Comparison of ENCODE assay signal across 9 mouse cellular contexts in genomic region chr11:61485541-61486457, GRCm38 (mm10). TPM values are rescaled to one million over a fixed set of nuclear protein-coding genes. Genes with fewer than 3 reads are reported as not detected.
DNase-seq lines count a peak whose midpoint lies in the region; ATAC-seq lines count a peak whose summit lies in the region.
"Had no signal": no experiment of that assay in that cellular context is flagged by ENCODE, and none has a peak within 500 bp of the region (broad histone marks: within the 10 kb centered on the region; RNA-seq: fewer than 3 reads in every experiment).

No protein-coding gene starts in this region.

- peaks cover 74% of the 10 kb centered on the region for H3K4me1 ChIP-seq in kidney, embryonic 15.5 days
- H3K4me1 ChIP-seq in embryonic facial prominence, embryonic 10.5 days = peaks cover 88% of the 10 kb centered on the region
- peaks cover 71% of the 10 kb centered on the region for H3K4me1 ChIP-seq in hindbrain, embryonic 12.5 days

- peak overlapping the region; percentile 97 for H3K27ac ChIP-seq in kidney, embryonic 15.5 days
- peak overlapping the region; percentile 97 for H3K27ac ChIP-seq in embryonic facial prominence, embryonic 10.5 days (replicated peaks)
- H3K27ac ChIP-seq in hindbrain, embryonic 12.5 days = peak overlapping the region; percentile 98

- peak overlapping the region; percentile 40 for H3K4me3 ChIP-seq in kidney, embryonic 15.5 days (replicated peaks)
- peak overlapping the region; percentile 64 for H3K4me3 ChIP-seq in embryonic facial prominence, embryonic 10.5 days
- H3K4me3 ChIP-seq in hindbrain, embryonic 12.5 days = peak overlapping the region; percentile 26

- H3K4me2 ChIP-seq in kidney, embryonic 15.5 days = peak overlapping the region; percentile 58
- peak overlapping the region; percentile 48 for H3K4me2 ChIP-seq in hindbrain, embryonic 12.5 days (replicated peaks)

- intact Hi-C loops in left cerebral cortex, postnatal 25 days (cut with DNase I) = loop anchor here (2.0 kb wide), 1 partner anchor 33 kb away; no protein-coding TSS in a partner anchor

- H3K36me3 ChIP-seq in kidney, embryonic 15.5 days = peaks cover 31% of the 10 kb centered on the region
- peaks cover 46% of the 10 kb centered on the region for H3K36me3 ChIP-seq in embryonic facial prominence, embryonic 10.5 days (replicated peaks)
- peaks cover 34% of the 10 kb centered on the region for H3K36me3 ChIP-seq in hindbrain, embryonic 12.5 days

- H3K9me3 ChIP-seq in kidney, embryonic 15.5 days (replicated peaks) = no peaks in the 10 kb centered on the region
- H3K9me3 ChIP-seq in embryonic facial prominence, embryonic 10.5 days = no peaks in the 10 kb centered on the region
- no peaks in the 10 kb centered on the region for H3K9me3 ChIP-seq in hindbrain, embryonic 12.5 days (replicated peaks)
- H3K9me3 ChIP-seq: G1E had no signal

- DNase-seq in kidney, adult 11 months = no peak
- no peak for DNase-seq in embryonic facial prominence, embryonic 10.5 days (ENCODE audit: low spot score)
- peak; percentile 29 for DNase-seq in neural tube, embryonic 10.5 days (ENCODE audit: extremely low spot score, low spot score)
- no peak for DNase-seq in right cerebral cortex, postnatal 10 days (ENCODE audit: low spot score in 2 of 2)
- DNase-seq in left cerebral cortex, adult 11 months (ENCODE audit: low spot score) = no peak
- DNase-seq in left cerebral cortex, postnatal 25 days (ENCODE audit: low spot score in 2 of 2) = no peak

- H3K27me3 ChIP-seq in kidney, embryonic 15.5 days = no peaks in the 10 kb centered on the region
- H3K27me3 ChIP-seq in embryonic facial prominence, embryonic 10.5 days (replicated peaks; ENCODE audit: low read depth, poor library complexity, severe bottlenecking) = no peaks in the 10 kb centered on the region
- H3K27me3 ChIP-seq in hindbrain, embryonic 12.5 days = no peaks in the 10 kb centered on the region

- 32% methylated on average over 22 of the region's 22 CpGs for WGBS in kidney, embryonic 15.5 days
- 43% methylated on average over 22 of the region's 22 CpGs for WGBS in embryonic facial prominence, embryonic 10.5 days
- WGBS in hindbrain, embryonic 12.5 days = 46% methylated on average over 22 of the region's 22 CpGs

- H3K9ac ChIP-seq in kidney, embryonic 15.5 days = peak overlapping the region; percentile 39
- peak overlapping the region; percentile 39 for H3K9ac ChIP-seq in hindbrain, embryonic 12.5 days

- no peak for ATAC-seq in kidney, embryonic 15.5 days (replicated peaks; ENCODE audit: low FRiP score)
- 0 out of 2 replicates have a peak, but pooled peaks have one; percentile 7 for ATAC-seq in hindbrain, embryonic 12.5 days (ENCODE audit: low FRiP score)

RNA-seq across cellular contexts. Expression of gene Mfap4, which starts 0.6 kb away (rescaled TPM):
- polyA plus RNA-seq in kidney, embryonic 15.5 days (2015; fragmentation: Nextera tagmentation; extraction: Ambion mirVana) = 141 and 161 TPM in 2 replicates
- 119 and 163 TPM in 2 replicates for polyA plus RNA-seq in embryonic facial prominence, embryonic 10.5 days (2016; fragmentation: Nextera tagmentation; extraction: Ambion mirVana)
- 131 and 160 TPM in 2 replicates for polyA plus RNA-seq in hindbrain, embryonic 12.5 days (2016; fragmentation: Nextera tagmentation; extraction: Ambion mirVana)
- 1 to 10 TPM; 4.2 to 5.5 TPM for total RNA-seq in left cerebral cortex, postnatal 25 days (2021)
- polyA plus RNA-seq: G1E had no signal

RNA-seq across cellular contexts. Expression of gene Mapk7, which starts 8.4 kb away (rescaled TPM):
- polyA plus RNA-seq in kidney, embryonic 15.5 days (2015; fragmentation: Nextera tagmentation; extraction: Ambion mirVana) = 54.1 and 63.6 TPM in 2 replicates
- polyA plus RNA-seq in embryonic facial prominence, embryonic 10.5 days (2016; fragmentation: Nextera tagmentation; extraction: Ambion mirVana) = 97.4 and 103 TPM in 2 replicates
- polyA plus RNA-seq in hindbrain, embryonic 12.5 days (2016; fragmentation: Nextera tagmentation; extraction: Ambion mirVana) = 89.0 and 94.9 TPM in 2 replicates
- total RNA-seq in left cerebral cortex, postnatal 25 days (2021) = 10 to 100 TPM; 19.1 to 26.9 TPM

RNA-seq across cellular contexts. Expression of gene B9d1, which starts 19.1 kb away (rescaled TPM):
- polyA plus RNA-seq in kidney, embryonic 15.5 days (2015; fragmentation: Nextera tagmentation; extraction: Ambion mirVana) = 42.6 and 45.2 TPM in 2 replicates
- 44.4 and 49.7 TPM in 2 replicates for polyA plus RNA-seq in embryonic facial prominence, embryonic 10.5 days (2016; fragmentation: Nextera tagmentation; extraction: Ambion mirVana)
- 32.0 and 33.8 TPM in 2 replicates for polyA plus RNA-seq in hindbrain, embryonic 12.5 days (2016; fragmentation: Nextera tagmentation; extraction: Ambion mirVana)
- 10 to 100 TPM; 43.2 to 44.9 TPM for total RNA-seq in left cerebral cortex, postnatal 25 days (2021)

RNA-seq across cellular contexts. Expression of gene Rnf112, which starts 31.9 kb away (rescaled TPM):
- polyA plus RNA-seq in kidney, embryonic 15.5 days (2015; fragmentation: Nextera tagmentation; extraction: Ambion mirVana) = 0.30 and 1.1 TPM in 2 replicates
- polyA plus RNA-seq in embryonic facial prominence, embryonic 10.5 days (2016; fragmentation: Nextera tagmentation; extraction: Ambion mirVana) = 0.49 and 1.00 TPM in 2 replicates
- 5.1 and 7.3 TPM in 2 replicates for polyA plus RNA-seq in hindbrain, embryonic 12.5 days (2016; fragmentation: Nextera tagmentation; extraction: Ambion mirVana)
- 100 to 1,000 TPM; 296 to 321 TPM for total RNA-seq in left cerebral cortex, postnatal 25 days (2021)
- polyA plus RNA-seq: G1E had no signal
